Mouse (Mus musculus) layer of hippocampus, postnatal 36 days (tissue): ENCODE data around the gene Fxyd5. TPM values are rescaled to one million over a fixed set of nuclear protein-coding genes. Genes with fewer than 3 reads are reported as not detected.

Source experiments
- DNase-seq, 2 experiments: peaks; one replicate each; pipeline ENCODE4 v3.0.0; 2022
- total RNA-seq, 2 experiments: library from RNA; stranded (reverse); gene quantifications; 2 replicates each; pipeline ENCODE4 v1.2.3; 2021

The Fxyd5 gene
- total RNA-seq, 2 experiments from 2014 or later, result 23.3 to 26.5 TPM

DNA sequence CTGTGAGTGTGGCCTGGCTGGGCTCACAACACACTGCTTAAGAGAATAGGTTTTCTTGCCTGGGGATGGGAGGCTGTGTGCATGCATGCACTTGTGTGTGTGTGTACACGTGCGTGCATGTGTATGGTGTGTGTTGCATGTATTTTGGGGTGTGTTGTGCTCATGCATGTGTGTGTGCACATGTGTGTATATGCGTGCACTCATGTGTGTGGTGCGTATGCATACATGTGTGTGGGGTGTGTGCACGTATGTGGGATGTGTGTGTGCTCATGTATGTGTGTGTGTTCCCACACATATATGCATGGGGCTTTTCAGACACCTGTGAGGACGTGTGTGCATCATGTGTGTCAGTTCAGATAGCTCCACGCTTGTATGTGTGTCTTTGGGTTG lies 18.3 kb upstream of the Fxyd5 start:
- no peak for DNase-seq

DNA sequence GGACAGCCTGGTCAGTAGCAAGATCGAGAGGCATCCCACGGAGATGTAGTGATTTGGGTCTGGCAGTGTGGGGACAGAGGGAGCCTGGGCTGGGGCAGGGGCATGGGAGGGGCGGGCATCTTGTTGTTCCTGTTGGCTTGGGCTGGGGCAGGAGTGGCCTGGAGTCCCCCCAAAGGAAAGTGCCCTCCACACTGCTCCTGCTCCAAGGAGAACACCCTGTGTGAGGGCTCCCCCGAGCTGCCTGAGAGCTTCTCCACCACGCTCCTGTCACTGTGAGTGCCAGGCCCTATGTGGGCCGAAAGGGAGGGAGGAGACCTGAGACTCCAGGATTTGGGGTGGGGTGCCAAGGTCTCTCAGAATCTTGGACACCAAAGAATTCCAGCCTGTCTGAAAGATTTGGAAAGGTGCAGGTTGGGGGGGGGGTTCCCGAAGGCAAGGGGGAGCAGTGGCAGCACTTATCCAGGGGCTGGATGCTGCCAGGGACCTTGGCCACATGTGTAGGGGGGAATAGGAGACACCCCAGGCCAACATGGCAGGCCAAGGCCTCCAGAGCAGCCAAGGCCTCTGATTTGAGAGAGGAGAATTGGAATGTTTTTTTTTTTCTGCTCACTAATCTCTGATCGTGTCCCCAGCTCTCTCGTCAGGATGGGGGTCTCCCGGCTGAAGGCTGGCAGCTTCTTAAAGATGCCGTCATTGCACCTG lies 17.8 kb upstream of the Fxyd5 start:
- no peak for DNase-seq

DNA sequence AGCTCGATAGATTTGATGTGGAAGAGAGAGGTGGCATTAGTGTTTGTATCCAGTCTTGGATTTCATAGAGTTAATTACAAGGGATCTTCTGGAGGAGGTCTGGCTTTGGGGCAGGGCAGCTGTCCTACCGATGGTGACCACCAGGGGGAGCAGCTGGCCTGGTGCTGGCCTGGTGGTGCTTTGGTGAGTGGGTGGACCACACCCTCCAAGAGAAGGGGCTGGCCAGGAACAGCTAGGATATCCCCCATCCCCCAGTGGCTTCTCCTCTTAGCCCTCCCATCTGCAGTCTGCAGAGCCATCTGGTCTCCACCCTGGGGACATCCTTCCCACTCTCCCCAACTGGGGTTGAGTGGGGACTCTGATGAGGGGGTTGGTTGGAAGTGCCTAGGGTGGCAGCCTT lies 16.8 kb upstream of the Fxyd5 start, which contains the start of gene Lgi4:
TSS of gene Lgi4 (plus strand) at position 235 of the 400 bp plus-strand sequence.
- peak; percentile 81 to 84 for DNase-seq

DNA sequence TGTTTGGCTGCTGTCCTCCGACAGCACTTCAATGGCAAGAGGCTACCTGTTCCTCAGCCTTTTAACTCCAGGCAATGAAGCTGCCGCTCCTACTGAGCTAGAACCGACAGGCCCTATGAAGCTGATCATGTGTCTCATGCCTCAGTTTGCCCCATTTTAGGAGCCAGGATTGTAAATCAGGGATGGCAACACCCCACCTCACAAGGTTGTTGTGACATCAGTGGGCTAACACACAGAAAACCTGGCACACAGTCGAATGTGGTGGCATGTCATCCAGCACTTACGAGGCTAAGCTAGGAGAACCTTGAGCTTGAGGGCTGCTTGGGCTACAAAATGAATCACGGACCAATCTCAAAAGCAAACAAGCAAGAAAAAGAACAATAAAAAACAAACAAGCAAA lies 15.9 kb upstream of the Fxyd5 start:
- DNase-seq, result no peak

DNA sequence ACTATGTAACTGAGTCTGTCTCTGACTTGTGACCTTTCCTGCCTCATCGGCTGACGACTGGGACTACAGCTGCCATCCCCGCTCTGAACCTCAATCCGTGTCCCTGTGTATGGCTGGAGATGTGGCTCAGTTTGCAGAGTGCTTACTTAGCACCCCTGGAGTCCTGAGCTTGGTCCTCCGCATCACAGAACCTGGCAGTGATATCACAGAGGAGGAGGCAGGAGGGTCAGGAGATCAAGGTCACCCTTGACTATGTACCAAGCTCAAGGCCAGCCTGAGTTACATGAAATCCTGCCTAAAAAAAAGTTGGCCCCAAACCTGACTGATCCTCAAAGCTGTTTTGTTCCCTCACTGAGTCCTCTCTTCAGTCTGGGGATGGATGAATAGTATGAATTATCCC lies 15.4 kb upstream of the Fxyd5 start:
- no peak for DNase-seq

DNA sequence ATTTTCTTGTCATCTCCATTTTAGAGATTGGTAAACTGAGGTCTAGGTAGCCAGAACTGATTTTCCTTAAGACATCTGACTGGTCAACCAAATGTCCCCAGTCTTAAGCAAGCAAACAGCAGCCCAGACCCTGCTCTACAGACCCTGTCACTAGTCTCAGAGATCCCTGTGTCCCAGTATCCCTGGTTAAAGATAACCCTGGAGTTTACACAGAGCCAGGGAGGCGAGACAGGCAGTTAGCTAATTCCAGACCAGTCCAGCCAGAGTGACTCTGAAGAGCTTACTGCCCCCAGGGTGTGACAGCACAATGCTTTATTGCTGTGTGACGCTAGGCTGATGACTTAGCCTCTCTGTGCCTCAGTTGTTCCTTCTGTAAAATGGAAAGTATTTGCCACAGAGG lies 14.8 kb upstream of the Fxyd5 start, which contains the start of gene Fxyd1:
TSS of gene Fxyd1 (minus strand) at position 129 of the 400 bp plus-strand sequence.
- no peak for DNase-seq

DNA sequence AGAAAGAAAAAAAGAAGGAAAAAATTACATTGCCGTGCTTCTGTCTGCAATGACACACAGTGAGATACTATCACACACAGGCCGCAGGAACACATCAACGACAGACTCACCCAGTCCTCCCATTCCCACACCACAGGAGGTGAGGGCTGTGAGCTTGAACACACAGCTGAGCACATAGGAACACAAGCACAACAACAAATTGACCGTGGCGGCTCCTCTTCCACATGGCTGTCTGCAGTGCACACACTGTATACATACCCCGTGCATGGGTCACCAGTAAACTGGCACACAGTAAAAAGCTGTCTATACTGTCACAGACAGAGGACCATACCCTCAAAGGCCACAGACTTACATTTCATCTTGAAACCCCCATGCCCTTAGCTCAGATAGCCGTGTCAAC lies 14.2 kb upstream of the Fxyd5 start:
- DNase-seq, result no peak

DNA sequence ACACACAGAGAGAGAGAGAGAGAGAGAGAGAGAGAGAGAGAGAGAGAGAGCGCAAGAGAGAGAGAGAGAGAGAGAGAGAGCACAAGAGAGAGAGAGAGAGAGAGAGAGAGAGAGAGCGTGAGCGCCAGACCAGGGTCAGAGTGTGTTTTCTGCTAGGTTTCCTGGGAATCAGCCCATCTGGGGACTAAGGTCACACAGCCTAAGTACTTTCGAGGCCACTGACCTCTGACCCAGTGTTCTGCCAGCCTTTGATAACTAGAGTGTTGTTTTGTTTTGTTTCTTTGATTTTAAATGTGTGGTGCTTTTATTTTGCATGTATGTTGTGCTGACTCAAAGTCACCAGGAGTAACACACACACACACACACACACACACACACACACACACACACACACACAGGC lies 13.6 kb upstream of the Fxyd5 start:
- no peak for DNase-seq

DNA sequence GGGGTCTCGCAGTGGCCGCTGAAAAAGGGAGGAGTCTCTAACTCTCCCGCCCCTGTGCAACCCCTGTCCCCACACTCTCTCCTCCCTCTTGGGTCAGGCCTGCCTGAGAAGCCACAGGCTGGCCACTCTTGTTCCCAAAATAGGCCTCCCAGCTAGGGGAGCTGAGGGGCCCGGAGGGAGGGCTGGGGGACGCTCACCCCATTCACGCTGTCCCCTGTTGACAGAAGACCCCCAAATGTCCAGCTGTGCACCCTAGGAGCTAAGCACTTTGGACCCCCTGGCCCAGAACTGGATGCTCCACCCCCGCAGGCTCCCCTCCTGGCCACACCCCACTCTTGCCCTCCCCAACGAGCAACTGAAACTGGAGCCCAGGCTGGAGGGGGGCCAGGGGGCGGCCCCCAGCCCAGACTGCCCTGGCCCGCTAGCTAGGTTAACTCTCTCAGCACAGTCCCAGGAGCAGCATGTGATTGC lies 13.1 kb upstream of the Fxyd5 start:
- DNase-seq, result peak in 1 of 2 experiments; percentile 49

DNA sequence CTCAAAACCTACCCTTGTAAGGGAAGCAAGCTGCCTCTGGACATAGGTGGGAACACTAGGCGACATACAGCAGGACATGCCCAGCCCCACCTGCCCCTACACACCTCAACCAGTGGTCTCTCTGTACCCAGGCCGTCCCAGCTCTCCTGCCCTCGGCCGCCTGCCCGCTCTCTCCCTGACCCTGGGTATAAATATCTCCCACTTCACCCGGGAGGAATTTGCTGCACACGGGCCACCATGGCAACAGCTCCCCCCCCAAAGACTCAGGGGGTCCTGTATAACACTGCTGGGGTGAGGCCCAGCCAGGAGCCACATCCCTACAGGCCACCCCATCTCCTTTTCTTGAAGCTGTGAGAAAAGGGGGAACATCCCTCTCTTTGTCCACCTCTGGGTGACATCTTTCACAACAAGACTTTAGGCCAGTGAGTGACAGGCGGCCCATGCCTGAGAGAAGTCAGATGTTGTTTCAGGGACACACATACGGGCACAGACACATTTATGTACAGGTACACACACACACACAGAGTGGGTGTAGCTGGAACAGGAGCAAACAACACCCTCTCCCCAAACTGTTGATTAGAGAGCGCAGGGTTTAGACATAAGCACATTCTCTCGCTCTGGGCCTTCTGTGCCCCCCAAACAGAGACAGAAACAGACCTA lies 12.5 kb upstream of the Fxyd5 start:
- no peak for DNase-seq

DNA sequence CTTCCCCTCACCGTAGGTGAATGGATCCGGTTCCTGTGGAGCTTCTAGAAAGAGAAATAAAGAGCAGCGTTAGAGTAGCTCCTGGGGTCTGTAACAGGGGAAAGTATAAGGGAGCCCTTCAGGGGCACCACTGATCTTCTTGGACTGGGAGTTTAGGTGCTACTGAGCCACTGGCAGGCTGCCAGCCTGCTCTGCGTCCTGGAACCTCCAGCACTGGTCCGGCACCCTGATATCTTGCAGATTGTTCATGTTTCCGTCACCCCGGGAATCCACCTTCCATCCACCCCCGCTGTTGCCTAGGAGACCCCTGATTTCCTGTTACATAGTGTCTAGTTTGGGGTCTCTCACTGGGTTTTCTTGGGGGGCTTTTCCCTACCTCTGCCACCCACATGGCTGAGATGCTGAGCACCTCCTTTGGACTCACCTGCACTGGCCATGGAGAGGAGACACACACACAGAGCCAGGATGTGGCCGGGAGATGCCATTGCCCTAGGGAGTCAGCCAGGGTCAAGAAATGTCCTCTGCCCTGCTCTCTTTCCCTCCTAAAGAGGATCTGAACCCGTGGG lies 11.7 kb upstream of the Fxyd5 start:
- no peak for DNase-seq

DNA sequence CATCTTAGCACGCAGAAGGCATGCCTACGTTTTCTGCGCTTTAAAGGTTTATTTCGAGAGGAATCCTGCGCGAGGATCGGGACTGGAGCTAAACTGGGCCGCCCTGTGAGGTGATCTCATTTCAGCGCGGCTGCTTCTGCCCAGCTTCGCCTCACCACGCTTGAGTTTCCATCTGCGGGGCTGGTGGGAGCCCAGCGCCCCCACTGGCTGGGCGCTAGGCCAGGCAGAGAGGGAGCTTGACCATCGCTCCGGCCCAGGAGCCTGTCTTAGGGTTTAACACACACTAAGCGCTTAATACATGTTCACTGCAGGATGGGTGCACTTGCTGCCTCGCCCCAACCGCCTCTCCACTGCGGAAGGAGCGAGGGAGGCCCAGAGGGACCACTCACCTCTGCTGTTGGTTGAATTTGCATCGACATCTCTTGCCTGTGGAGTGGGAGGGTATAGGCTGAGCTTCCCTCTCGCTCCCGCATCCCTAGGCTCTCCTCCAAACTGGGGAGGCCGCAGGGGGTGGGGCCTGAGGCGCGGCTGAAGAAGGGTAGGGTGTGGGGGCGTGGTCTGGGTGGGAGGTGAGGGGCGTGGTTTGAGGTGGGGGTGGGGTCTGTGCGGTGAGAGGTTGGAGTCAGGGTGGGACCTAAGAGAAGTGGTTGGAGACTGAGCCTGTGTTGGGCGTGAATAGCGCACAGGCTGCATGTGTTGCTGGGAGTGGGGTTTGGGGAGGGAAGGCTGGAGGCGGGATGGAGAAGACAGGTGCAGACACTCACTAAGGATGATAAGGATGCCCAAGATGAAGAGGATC lies 10.6 kb upstream of the Fxyd5 start:
- DNase-seq, result peak in 1 of 2 experiments; percentile 47

DNA sequence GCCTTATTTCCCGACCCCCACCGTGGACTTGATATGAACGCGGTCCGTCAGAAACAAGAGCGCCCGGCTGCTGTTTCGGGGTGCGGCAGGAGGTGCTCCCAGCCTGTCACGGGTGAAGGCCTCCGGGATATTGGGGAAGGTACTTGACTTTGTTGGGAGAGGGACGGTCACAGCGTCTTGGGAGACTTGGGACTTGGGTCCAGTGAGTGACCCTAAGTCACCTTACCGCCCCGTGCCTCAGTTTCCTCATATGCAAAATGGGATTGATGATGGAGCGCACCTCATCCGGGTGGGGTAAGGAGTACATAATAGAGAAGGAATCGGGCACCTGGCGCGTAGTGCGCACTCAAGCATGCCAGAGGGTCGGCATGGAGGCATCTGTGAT lies 10.0 kb upstream of the Fxyd5 start:
- DNase-seq, result no peak

DNA sequence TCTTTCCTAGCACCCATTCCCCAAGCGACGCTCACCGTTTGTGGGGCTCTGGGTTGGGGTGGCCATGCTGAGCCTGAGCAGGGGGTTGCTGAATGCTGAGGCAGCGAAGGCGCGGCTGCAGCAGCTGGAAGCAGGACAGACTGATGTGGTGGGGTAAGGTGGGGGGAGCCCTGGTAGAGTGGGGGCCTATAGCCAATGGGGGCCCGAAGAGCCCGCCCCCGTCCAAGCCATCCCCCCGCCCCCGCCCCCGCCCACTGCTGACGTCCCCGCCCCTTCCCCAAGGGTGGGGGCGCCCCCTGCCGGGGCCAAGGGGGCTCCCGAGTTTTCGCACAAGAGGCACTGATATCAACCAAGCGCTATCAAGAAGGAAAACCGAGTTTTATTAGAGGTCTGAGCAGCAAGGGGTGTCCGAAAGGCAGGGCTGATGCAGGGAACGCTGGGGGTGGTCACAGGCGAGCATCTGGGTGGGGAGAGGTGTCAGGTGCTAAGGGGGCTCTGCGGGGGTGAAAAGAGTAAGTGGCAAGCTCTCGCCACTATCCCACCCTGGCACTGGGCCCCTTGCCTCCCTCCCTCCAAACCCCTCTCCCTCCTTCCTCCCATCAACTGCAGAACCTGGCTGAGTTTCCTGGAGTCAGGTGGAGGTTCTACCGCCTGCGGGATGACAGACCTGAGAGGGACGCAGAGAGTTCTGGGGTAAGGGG lies 9.2 kb upstream of the Fxyd5 start, which contains the start of gene Fxyd7:
TSS of gene Fxyd7 (minus strand) at position 147 of the 701 bp plus-strand sequence.
- DNase-seq, result no peak

DNA sequence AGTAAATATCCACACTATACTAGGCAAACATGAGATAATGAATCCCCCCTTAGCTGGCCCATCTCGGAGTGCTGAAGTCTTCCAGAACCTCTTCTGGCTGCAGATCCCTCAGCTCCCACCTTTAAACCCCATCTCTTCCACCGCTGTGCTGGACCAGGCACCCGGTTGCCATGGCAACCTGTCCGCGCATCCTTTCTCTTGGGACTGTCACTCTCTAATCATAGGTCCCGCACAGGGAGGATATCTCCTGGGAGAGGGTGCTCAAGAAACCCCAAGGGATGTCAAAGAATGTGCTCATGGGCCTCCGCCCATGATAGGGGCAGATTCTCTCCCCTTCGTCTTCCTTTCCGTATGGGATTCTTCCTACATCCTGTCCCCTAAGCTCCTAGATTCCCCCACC lies 8.6 kb upstream of the Fxyd5 start:
- peak in 1 of 2 experiments; percentile 45 for DNase-seq

DNA sequence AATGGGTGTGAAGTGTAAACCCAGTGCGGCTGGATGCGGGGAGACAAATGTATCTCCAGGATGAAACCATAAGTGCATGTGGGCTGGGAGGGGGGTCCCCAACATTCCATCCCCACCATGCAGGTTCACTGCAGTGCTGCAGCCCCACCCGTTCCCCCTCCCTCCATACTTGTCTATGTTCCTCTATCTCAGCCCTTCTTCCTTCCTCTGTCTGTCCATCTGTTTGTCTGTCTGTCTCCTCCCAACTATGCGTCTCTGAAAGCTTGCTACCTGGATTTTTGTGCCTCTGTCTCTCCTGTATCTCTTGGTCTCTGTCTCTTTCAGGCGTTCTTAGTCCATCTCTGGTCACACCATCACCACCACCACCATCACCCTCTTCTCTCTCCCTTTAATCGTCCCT lies 8.2 kb upstream of the Fxyd5 start:
- DNase-seq, result no peak

DNA sequence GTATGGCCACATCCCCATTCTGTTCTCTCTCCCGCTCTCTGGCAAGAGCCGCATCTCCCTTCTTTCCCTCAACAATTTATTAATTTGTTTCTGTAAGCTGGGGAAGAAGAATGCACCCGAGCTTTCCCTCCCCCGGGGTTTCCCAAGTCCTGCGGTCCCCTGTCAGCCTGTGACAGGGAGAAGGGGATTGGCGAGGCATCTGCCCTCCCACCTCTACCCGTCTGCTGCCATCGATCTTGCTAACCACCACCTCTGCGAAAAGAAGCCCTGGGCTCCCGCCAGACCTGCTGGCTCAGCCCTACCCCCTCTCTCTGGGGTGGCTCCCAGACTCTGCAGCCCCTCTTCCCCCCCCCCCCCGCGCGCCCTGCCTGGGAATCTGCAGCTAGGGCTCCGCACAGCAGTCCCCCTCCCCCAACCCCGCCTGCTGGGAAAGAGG lies 7.6 kb upstream of the Fxyd5 start:
- peak; percentile 33 to 53 for DNase-seq

DNA sequence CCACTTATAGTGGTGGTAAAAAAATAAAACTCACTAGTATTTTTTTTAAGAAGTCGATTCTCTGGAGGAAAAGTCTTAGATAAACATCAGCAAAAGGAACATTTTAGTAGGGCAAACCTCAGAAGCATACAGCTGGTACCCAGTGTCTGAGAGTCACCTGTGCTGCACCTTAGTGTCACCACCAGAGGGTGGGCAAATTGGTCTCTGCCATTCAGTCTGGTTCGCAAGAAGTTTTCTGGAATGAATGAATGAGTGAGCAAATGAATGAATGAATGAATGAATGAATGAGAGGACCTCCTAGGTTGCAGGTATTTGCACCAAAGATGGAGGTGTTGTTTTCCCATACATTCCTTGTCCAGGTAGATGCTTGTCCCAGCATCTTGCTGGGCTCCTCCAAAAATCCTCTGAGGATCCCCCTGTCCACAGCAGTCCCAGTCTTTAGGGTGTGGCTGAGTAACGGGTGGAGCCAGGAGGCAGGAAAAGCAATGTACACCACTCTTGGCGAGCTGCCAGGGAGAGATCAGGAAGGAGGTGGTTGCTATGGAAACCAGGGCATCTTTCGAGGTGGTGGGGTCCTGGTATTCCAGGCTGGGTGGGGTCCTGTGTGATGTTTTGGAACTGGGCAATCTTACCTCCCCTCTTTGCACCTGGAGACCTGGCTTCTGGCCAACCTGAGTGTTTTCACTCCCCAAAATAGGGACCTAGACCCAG lies 7.0 kb upstream of the Fxyd5 start:
- DNase-seq, result peak in 1 of 2 experiments; percentile 10

DNA sequence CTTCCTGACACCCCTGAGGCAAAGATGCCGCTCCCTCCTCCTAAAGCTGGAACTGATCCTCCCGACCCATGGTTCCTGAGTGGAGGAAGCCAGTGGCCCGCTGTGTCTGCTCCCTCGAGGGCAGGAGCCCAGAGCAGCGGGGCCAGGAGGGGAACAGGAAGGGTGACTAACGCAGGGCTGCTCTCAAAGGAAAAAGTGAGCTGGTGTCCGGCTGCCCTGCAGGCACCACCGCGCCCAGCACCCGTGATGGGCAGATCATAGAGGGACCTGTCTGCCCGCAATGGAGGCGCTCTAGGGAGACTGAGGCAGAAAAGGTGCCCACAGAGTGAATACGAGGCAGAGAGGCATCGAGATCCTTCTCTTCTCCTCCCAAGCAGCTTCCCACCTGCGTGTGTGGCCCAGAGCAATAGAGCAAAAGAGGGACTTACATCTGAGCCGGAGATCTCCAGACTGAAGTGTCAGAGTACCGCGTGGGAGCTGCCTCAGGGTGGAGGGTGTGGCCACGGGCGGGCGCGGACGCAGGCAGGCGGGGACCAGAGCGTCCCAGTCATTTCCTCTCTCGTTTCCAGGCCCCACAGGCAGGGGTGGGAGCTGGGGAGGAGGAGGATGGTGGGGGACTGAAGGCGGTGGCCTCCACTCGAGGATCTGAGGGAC lies 492 bp downstream of the Fxyd5 start:
- DNase-seq, result no peak

DNA sequence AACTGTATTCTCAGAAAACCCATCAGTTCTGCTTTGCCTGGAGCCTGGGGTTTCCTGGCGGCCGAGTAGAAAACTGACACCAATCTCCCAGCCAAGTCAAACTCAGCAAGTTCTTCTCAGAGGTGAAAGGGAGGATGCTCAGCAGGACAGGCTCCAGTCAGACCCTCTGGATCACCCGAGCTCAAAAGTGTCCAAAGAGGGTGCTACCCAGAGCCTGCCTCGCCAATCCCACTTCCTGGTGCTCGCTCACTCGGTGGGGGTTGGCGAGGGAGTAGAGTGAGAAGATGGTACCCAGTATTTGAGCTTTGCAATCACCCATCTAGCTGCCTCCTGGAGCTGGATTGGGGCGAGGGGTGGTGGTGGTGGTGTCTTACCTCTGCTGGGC lies 1.3 kb downstream of the Fxyd5 start:
- DNase-seq, result no peak
